Mouse (Mus musculus): ENCODE results near the gene 1810037I17Rik.
A peak's percentile ranks its signal among the peaks of the same experiment; 100 is the strongest.
"Not testable (repeated sequence)": the region's sequence is repeated elsewhere in the genome, so short reads cannot be mapped to it uniquely, and the experiment has no call there.

1810037I17Rik gene

DNA sequence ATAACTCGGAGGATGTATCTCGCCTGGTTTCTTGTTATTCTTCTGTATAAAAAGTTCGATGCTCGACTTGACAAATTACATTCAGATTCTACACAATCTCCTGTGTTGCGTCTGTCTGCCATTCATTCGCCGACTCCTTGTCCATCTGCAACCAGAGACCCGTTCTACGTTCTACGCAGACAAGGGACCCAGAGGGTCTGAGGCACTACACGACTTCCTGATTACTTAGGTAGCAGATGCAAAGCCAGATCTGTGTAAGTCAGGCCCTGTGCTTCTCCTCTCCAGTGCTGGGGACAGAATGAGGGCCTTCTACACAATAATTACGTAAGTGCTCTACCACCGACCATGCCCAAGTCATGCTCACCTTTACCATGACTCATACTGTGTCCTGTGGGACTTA, 13.2 kb downstream of the 1810037I17Rik start:
- DNase-seq = not testable (repeated sequence)

- peak in 1 of 2 experiments; percentile 24 for DNase-seq
Observed at GRCm38 (mm10) chr3:122939215-122939614, 15.2 kb downstream of the 1810037I17Rik start.

GRCm38 (mm10) chr3:122943387-122943890, 19.4 kb downstream of the 1810037I17Rik start:
- no peak for DNase-seq

GRCm38 (mm10) chr3:122950129-122950528, 26.1 kb downstream of the 1810037I17Rik start:
- DNase-seq = no peak

DNA sequence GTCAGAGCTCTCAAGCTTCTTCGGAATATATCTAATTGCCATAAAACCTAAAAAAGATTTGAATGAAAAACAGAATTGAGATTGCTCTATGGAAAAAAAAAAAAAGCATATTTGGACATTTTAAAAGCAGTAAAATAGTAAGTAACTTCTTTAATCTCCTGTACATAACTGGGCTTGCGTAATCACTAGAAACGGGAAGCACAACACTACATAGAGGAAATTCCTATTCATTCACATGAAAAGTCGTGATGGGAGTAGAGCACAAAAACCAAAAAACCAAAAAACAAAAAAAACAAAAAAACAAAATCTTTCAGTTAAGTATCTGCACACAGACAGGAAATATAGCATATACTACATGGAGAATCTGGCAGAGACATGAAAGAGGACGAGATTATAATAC, 40.3 kb downstream of the 1810037I17Rik start:
- DNase-seq = no peak

- DNase-seq = no peak
Observed at GRCm38 (mm10) chr3:122968391-122968790, 44.4 kb downstream of the 1810037I17Rik start.

- DNase-seq = no peak
Observed at GRCm38 (mm10) chr3:122972126-122972822, 48.3 kb downstream of the 1810037I17Rik start.

- no peak for DNase-seq
Observed at GRCm38 (mm10) chr3:122974833-122975232, 50.8 kb downstream of the 1810037I17Rik start.

- DNase-seq = no peak
Observed at GRCm38 (mm10) chr3:122975363-122975762, 51.4 kb downstream of the 1810037I17Rik start.
